Mouse (Mus musculus) liver, embryonic 13.5 days (tissue): ENCODE data around the gene Myo1d. TPM values are rescaled to one million over a fixed set of nuclear protein-coding genes. Genes with fewer than 3 reads are reported as not detected.

Source experiments
- ATAC-seq: fragments of 200-750 bp; cut with Nextera tagmentation; 2 replicates; pipeline ENCODE4 v1.8.0; 2017; ENCODE audit warnings: low read depth, mild to moderate bottlenecking, moderate number of reproducible peaks, moderate library complexity
- DNase-seq: peaks from one replicate; pipeline ENCODE4 v3.0.0; 2022
- H3K27ac ChIP-seq: fragments of 300-500 bp; sonication (generic); 2 replicates; pipeline ENCODE4 v1.5.1; 2015; ENCODE audit warnings: moderate library complexity, mild to moderate bottlenecking, inconsistent platforms
- H3K27me3 ChIP-seq: fragments of 300-500 bp; sonication (generic); 2 replicates; pipeline ENCODE4 v1.6.1; 2015; ENCODE audit warnings: mild to moderate bottlenecking, inconsistent platforms
- H3K36me3 ChIP-seq: fragments of 300-500 bp; sonication (generic); 2 replicates; pipeline ENCODE4 v1.6.1; 2015; ENCODE audit warnings: mild to moderate bottlenecking, inconsistent platforms
- H3K4me1 ChIP-seq: fragments of 300-500 bp; sonication (generic); replicated peaks from 2 replicates; pipeline ENCODE4 v1.6.1; 2015; ENCODE audit warnings: inconsistent platforms
- H3K4me2 ChIP-seq: fragments of 300-500 bp; sonication (generic); 2 replicates; pipeline ENCODE4 v1.6.1; 2015; ENCODE audit warnings: inconsistent platforms, mild to moderate bottlenecking, moderate library complexity
- H3K4me3 ChIP-seq: fragments of 300-500 bp; sonication (generic); replicated peaks from 2 replicates; pipeline ENCODE4 v1.5.1; 2015; ENCODE audit warnings: mild to moderate bottlenecking, inconsistent platforms
- H3K9ac ChIP-seq: fragments of 300-500 bp; sonication (generic); 2 replicates; pipeline ENCODE4 v1.6.1; 2015; ENCODE audit warnings: mild to moderate bottlenecking, inconsistent platforms
- H3K9me3 ChIP-seq: fragments of 300-500 bp; sonication (generic); replicated peaks from 2 replicates; pipeline ENCODE4 v1.6.1; 2016; ENCODE audit warnings: inconsistent platforms
- WGBS: fragments of 180-500 bp; shearing (Covaris S2); methylation state at CpG from one replicate; pipeline ENCODE4 v1.1.7; 2015; ENCODE audit not compliant: insufficient replicate concordance; 5-methylcytosine and 5-hydroxymethylcytosine counted together
- polyA plus RNA-seq: library from polyadenylated mRNA; unstranded; fragments of >200 nt; fragmentation: Nextera tagmentation; extraction: Ambion mirVana; gene quantifications from 2 replicates; pipeline ENCODE4 v1.2.1, GENCODE M21; 2015

Gene Myo1d
- polyA plus RNA-seq, 1 experiment from 2014 or later: 5.2 TPM

DNA sequence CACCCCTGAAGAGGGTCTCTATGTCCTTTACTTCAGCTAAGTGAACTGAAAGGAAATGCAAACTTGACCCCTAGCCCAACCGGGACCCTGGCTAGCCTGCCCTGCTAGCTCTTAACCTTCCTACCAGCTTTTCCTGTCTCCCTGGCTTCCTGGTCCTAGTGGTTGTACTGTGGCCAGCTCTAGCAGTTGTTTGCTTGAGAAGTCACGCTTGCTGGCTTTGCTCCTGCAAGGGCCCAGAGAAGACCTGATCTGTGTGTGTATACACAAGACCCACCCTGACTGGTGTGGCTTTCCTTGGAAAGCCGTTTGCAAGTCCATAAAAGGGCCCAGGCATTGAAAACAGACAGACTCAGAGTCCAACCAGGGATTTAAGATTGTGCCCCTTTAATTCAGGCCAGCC lies 22.9 kb upstream of the Myo1d start:
- H3K4me1 ChIP-seq: no peaks in the 10 kb centered on the region
- H3K4me2 ChIP-seq: no peak overlapping the region
- H3K9me3 ChIP-seq: no peaks in the 10 kb centered on the region
- no peaks in the 10 kb centered on the region for H3K36me3 ChIP-seq
- no peaks in the 10 kb centered on the region; the same call in none of the 2 replicates for H3K27me3 ChIP-seq
- H3K9ac ChIP-seq: no peak overlapping the region
- no peak overlapping the region for H3K27ac ChIP-seq
- WGBS: 40% methylated on average over 3 of the region's 3 CpGs
- ATAC-seq (no peak), DNase-seq (no peak)
- no peak overlapping the region for H3K4me3 ChIP-seq

DNA sequence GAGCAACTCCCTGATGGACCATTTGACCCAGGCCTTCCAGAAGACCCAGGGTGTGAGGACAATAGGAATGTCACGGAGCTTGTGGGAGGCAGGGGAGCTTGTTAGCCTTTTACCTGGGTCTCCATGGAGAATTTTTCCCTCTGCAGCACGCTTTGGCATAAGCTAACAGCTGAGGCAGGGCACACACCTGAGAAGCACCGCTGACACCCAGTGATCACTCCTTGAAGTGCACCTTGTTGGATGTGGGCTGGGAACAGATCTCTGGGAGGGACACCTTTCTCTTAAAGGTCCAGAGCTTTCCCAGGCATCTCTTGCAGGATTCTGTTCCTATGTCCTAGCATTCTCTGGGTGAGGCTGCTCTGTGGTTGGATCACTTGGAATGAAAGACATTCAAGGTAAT lies 20.2 kb upstream of the Myo1d start:
- 34% methylated on average over 3 of the region's 3 CpGs for WGBS
- Histone ChIP-seq H3K36me3 (no peaks in the 10 kb centered on the region), H3K9me3 (no peaks in the 10 kb centered on the region), H3K27ac (no peak overlapping the region), H3K4me2 (no peak overlapping the region), H3K9ac (no peak overlapping the region), H3K27me3 (no peaks in the 10 kb centered on the region; the same call in 1 of the 2 replicates), H3K4me1 (no peaks in the 10 kb centered on the region), H3K4me3 (no peak overlapping the region)
- ATAC-seq (no peak), DNase-seq (no peak)

DNA sequence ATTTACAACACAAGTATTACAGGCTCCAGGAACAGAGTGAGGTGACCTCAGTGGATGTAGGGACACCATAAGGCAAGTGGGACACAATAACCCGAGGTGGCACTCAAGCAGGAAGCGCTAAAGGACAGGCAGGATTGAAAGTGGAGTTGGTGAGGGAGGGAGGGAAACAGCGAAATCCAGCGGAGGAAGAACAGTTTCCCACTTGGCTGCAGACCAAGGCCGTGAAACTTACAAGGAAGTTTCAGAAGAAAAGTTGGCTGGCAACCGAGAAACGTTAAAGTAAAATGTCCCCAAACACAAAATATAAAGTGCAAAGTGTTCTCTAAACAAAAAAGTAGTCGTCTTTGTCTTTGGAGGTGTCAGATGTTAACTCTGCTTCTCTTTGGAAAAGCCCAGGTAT lies 15.6 kb upstream of the Myo1d start:
- WGBS: 56% methylated on average over 8 of the region's 8 CpGs
- Histone ChIP-seq H3K4me2 (no peak overlapping the region), H3K27ac (no peak overlapping the region), H3K9me3 (no peaks in the 10 kb centered on the region), H3K4me3 (no peak overlapping the region), H3K36me3 (no peaks in the 10 kb centered on the region), H3K9ac (no peak overlapping the region), H3K27me3 (no peaks in the 10 kb centered on the region; the same call in 1 of the 2 replicates), H3K4me1 (peaks cover 25% of the 10 kb centered on the region)
- ATAC-seq (no peak), DNase-seq (no peak)

DNA sequence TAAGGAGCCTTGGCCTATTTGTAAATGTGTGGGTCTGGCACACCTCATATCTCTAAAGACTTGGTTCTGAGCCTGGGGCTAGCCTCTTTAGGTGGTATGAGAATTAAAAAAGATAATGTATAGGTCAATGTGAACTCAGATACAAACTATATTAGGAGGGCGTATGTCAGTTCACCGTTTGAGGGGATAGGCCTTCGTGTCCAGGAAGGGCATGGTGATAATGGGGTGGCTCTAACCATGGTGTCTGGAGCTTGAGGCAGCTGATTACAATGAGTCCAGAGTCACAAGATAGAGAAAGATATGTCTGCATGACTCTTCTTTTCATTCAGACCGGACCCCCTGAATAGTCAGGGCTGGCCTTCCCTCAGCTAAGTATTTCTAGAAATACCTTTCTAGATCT lies 14.5 kb upstream of the Myo1d start:
- no peak overlapping the region for H3K4me3 ChIP-seq
- 41% methylated on average over 4 of the region's 4 CpGs for WGBS
- H3K36me3 ChIP-seq: no peaks in the 10 kb centered on the region
- H3K27ac ChIP-seq: no peak overlapping the region
- DNase-seq (no peak), ATAC-seq (peak; percentile 58)
- H3K9me3 ChIP-seq: no peaks in the 10 kb centered on the region
- no peak overlapping the region for H3K9ac ChIP-seq
- H3K4me2 ChIP-seq: no peak overlapping the region
- peaks cover 36% of the 10 kb centered on the region for H3K4me1 ChIP-seq
- no peaks in the 10 kb centered on the region; the same call in 1 of the 2 replicates for H3K27me3 ChIP-seq

DNA sequence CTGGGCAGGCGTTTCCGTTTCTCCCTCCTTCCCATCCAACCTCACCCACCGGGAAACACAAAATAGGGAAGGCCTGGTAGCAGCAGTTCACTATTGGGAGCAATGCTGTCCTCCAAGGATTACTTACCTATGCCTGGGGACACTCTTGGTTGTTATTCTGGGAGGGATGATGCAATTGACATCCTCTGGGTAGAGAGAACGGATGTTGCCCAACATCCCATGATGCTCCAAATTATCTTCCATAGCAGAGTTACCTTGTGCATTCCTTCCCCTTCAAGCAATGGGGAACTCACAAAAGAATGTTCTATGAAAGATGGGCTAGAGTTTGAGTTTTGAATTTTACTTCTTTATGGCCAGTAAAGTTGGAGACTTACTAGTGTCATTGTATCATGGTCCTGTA lies 13.6 kb upstream of the Myo1d start:
- ATAC-seq (no peak), DNase-seq (no peak)
- Histone ChIP-seq H3K36me3 (no peaks in the 10 kb centered on the region), H3K4me1 (peaks cover 37% of the 10 kb centered on the region), H3K4me2 (no peak overlapping the region), H3K9ac (no peak overlapping the region), H3K4me3 (no peak overlapping the region), H3K27ac (no peak overlapping the region), H3K27me3 (no peaks in the 10 kb centered on the region; the same call in 1 of the 2 replicates), H3K9me3 (no peaks in the 10 kb centered on the region)
- WGBS: 75% methylated on average over 4 of the region's 4 CpGs

DNA sequence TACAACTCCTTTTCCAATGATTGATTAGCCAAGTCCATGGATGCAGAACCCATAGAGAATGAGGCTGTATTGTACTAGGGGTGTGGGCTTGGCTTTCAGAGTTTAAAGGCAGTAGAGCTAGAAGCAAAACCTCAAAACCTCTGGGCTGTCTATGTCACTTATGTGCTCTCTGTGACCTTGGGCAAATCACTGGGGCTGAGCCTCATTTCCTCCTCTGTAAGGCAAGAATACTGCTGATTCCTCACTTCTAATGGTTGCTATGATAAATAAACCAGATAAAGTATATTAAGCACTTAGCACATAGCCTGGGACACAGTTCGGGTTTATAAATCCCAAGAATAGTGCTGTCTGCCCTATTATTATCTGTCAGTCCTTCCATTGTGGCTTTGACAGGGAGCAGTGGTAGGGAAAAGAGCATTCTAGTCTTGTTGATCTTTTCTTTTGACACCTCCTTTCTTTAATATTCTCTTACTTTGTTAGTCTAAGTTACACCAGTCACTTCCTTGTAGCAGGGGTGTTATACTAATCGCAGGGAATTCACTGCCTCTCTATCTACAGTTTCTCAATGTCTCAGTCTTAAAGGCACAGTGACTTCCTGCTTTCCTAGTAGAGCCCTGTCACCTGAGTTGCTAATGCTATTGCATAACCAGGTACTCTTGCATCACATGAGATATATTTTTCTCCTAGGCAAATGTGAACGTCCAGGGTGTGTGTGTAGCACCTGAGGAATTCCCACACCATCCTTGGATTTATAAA lies 12.0 kb upstream of the Myo1d start:
- WGBS: 33% methylated on average over 3 of the region's 3 CpGs
- H3K27ac ChIP-seq: no peak overlapping the region
- H3K36me3 ChIP-seq: no peaks in the 10 kb centered on the region
- no peaks in the 10 kb centered on the region for H3K27me3 ChIP-seq
- no peak overlapping the region for H3K4me3 ChIP-seq
- H3K4me1 ChIP-seq: peaks cover 37% of the 10 kb centered on the region
- no peak for DNase-seq
- no peak overlapping the region for H3K4me2 ChIP-seq
- H3K9ac ChIP-seq: no peak overlapping the region
- no peak for ATAC-seq
- no peaks in the 10 kb centered on the region for H3K9me3 ChIP-seq

DNA sequence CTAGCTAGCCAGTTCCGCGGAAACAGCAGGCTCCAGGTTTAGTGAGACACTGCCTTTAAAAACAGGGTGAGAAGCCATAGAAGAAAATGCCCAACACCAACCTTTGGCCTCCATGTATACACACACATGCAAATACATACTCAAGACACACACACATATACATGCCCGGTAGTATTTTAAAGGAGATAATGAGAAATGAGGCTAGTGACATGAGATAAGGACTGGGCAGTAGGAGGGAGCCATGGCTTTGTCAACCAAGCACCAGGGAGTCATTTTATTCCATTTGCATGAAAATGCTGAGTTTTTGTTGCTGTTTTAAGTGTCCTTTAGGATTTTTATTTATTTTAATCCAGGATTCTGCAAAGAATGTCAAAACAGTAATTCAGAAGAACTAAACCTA lies 10.6 kb upstream of the Myo1d start:
- ATAC-seq: peak; percentile 75
- Histone ChIP-seq H3K4me1 (peaks cover 48% of the 10 kb centered on the region), H3K4me2 (no peak overlapping the region), H3K9me3 (no peaks in the 10 kb centered on the region), H3K27me3 (no peaks in the 10 kb centered on the region), H3K9ac (no peak overlapping the region), H3K4me3 (no peak overlapping the region), H3K27ac (peak overlapping the region; percentile 6; the same call in 1 of the 2 replicates), H3K36me3 (no peaks in the 10 kb centered on the region)
- 46% methylated on average over 3 of the region's 3 CpGs for WGBS
- no peak for DNase-seq

DNA sequence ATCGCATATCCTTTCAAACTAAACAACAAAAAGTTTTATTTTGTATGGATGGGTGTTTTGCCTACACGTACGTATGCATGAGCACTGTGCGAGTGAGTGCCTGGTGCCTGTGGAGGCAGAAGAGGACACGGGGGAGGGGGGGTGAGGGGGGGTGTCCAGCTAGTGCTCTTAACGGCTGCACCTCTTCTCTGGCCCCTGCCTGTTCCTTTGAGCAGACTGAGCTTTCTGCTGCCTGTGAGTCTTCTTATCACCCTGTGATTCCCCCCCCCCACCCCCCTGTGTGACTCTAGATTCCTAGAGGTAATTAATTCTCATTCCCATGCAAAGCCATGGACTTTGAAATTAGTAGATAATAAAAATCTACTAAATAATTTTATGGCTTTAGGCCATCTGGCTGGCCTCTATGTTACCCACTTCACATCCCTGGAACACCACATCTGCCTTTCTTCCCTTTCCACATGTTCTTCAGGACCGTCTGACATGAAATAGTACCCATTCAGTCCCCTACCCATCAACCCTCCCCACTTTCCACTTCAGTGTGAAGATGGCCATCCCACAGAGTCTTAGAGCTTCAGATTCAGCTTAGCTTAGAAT lies 9.9 kb upstream of the Myo1d start:
- H3K4me3 ChIP-seq: no peak overlapping the region
- no peak overlapping the region for H3K27ac ChIP-seq
- 59% methylated on average over 7 of the region's 7 CpGs for WGBS

DNA sequence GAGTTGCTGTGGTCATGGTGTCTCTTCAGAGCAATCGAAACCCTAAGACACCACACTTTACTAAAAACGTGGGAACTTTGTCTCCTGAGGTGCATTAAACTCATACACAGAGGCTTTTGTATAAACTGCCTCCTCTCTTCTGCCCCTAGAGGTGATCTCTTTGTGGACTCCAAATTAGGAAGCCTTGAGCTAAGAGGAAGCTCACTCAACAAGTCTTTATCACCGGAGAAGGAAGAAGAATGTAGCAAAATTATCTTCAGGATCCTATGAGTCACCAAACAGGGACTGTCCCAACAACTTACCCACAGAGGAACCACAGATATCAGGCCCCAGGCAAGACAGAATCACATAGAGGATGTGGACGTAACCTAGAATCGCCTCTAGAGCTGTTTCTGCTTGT lies 5.8 kb upstream of the Myo1d start:
- Histone ChIP-seq H3K4me1 (peaks cover 67% of the 10 kb centered on the region), H3K4me3 (no peak overlapping the region), H3K36me3 (no peaks in the 10 kb centered on the region), H3K27me3 (no peaks in the 10 kb centered on the region), H3K9ac (no peak overlapping the region), H3K9me3 (no peaks in the 10 kb centered on the region), H3K4me2 (no peak overlapping the region), H3K27ac (peak overlapping the region; percentile 100)
- ATAC-seq (no peak), DNase-seq (no peak)
- 38% methylated on average over 5 of the region's 5 CpGs for WGBS

More for the DNA sequence above, 9.9 kb upstream of the Myo1d start:
- H3K4me1 ChIP-seq: peaks cover 54% of the 10 kb centered on the region
- no peaks in the 10 kb centered on the region for H3K27me3 ChIP-seq
- DNase-seq: no peak
- no peaks in the 10 kb centered on the region for H3K9me3 ChIP-seq
- no peak overlapping the region for H3K4me2 ChIP-seq
- no peaks in the 10 kb centered on the region for H3K36me3 ChIP-seq
- H3K9ac ChIP-seq: no peak overlapping the region
- ATAC-seq: no peak

DNA sequence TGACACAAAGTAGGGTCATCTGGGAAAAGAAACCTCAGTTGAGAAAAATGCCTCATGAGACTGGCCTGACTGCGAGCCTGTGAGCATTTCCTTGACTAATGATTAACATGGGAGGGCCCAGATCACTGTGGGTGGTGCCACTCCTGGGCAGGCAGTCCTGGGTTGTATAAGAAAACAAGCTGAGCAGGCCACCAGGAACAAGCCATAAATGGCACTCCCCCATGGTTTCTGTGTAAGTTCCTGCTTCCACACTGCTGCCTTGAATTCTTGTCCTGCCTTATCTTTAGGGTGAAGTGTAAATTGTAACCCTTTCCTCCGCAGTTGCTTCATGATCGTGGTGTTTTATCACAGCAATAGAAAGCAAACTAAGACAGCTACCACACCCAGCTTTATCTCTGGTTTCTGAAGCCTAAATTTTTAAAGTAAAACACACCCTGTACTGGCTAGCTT lies 4.5 kb upstream of the Myo1d start:
- 1% methylated on average over 3 of the region's 3 CpGs for WGBS
- DNase-seq: peak; percentile 73

DNA sequence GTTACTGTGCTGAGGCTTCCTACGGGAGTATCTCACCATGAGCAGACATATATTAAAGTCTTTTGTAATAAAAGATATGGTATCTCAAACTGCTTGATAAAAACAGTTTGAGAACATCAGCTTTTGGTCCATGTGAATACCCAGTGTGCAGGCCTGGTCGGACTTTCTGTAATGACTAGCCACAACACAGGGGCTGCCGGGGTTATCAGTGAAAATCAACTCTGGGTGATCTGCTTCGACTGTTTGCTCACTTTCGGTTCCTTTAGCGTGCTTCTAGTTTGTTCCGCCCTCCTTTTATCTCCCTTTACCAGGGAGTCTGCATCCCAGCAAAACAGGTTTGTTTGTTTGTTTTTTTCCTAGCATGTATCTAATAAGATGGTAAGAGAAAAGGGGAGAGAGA lies 3.6 kb upstream of the Myo1d start:
- peak overlapping the region; percentile 71 for H3K9ac ChIP-seq

More for the DNA sequence above, 4.5 kb upstream of the Myo1d start:
- Histone ChIP-seq H3K4me2 (peak overlapping the region; percentile 69), H3K27ac (peak overlapping the region; percentile 100), H3K27me3 (no peaks in the 10 kb centered on the region), H3K4me3 (peak overlapping the region; percentile 41), H3K9ac (peak overlapping the region; percentile 71), H3K4me1 (peaks cover 63% of the 10 kb centered on the region), H3K36me3 (no peaks in the 10 kb centered on the region), H3K9me3 (no peaks in the 10 kb centered on the region)
- peak; percentile 75 for ATAC-seq

More for the DNA sequence above, 3.6 kb upstream of the Myo1d start:
- ATAC-seq (peak; percentile 25), DNase-seq (peak; percentile 48)
- Histone ChIP-seq H3K36me3 (no peaks in the 10 kb centered on the region), H3K27ac (peak overlapping the region; percentile 100), H3K4me3 (peak overlapping the region; percentile 41; the same call in 1 of the 2 replicates), H3K4me2 (peak overlapping the region; percentile 69), H3K4me1 (peaks cover 69% of the 10 kb centered on the region), H3K27me3 (no peaks in the 10 kb centered on the region), H3K9me3 (no peaks in the 10 kb centered on the region)
- 12% methylated on average over 7 of the region's 7 CpGs for WGBS
